Mouse (Mus musculus) R1 (cell line): ENCODE measurements around the gene Itga8.

Experiments used
- DNase-seq: peaks from one replicate; pipeline ENCODE4 v3.0.0-alpha.2; 2018; ENCODE audit warnings: low read depth, low spot score

Itga8 gene

GRCm38 (mm10) chr2:12301431-12302170 is at the start of gene Itga8:
Gene Itga8, minus strand, starts transcription at chr2:12301922.
- peak; percentile 78 for DNase-seq

DNA sequence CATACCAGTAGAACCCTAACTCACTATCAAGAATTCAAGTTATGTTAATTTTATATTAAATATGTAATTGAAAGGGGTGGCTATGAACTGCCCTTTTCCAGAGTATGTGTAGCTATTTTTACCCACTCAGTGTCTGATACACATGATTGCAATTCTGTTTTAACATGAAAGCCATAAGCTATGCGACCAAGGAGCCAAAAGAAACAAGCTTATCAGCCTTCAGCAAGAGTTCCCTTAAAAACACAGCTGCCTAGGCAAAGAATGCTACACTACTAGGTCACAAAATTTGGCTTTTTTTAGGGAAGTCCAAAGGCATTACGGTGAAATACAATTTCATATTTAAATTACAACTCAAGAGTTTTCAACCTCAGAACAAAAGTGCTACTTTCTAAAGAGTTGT is 47.2 kb upstream of the Itga8 start:
- no peak for DNase-seq

GRCm38 (mm10) chr2:12331962-12332361 is 30.2 kb upstream of the Itga8 start:
- DNase-seq: no peak

GRCm38 (mm10) chr2:12329620-12330019 is 27.9 kb upstream of the Itga8 start:
- DNase-seq: no peak

GRCm38 (mm10) chr2:12329068-12329407 is 27.3 kb upstream of the Itga8 start:
- DNase-seq: no peak

- DNase-seq: no peak
Observed at GRCm38 (mm10) chr2:12328355-12329067, 26.8 kb upstream of the Itga8 start.

GRCm38 (mm10) chr2:12327691-12328354 is 26.1 kb upstream of the Itga8 start:
- peak; percentile 6 for DNase-seq

GRCm38 (mm10) chr2:12327216-12327615 is 25.5 kb upstream of the Itga8 start:
- peak; percentile 72 for DNase-seq

DNA sequence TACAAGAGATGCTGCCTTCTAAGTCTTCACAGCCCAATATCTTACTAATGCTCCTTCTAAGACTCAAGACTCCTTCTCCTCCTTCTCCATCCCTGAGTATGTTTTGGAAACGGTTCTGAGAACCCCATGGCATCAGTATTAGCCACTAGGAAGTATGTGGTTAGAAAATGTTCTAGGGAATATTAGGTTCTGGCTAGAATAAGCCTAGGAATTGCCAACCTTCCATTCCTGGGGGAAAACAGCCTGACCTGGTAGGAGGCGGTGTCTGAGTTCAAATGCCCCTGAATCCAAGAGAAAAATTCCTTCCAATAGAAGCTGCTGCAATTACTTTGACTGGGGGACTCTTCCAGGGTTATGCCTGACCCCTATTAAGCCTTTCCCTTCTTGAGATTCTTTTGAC is 24.1 kb upstream of the Itga8 start:
- DNase-seq: no peak

DNA sequence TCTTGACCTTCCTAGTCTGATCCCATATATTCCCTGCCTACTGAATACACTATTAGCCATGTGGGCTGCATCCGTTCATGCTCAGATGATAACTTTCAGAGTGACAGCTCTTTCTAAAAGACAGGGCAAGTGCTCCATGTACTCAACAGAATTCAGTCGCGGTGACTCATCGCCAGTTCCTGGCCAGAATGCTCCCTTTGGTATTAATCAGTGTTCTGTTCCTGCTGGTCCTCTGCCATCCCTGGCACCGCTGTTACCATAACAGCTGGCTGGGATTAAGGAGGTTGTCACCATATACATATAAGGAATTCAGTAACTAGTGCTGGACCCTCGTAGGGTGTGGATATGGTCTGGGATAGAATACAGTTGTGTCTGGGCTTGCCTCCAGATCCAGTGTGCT is 23.7 kb upstream of the Itga8 start:
- no peak for DNase-seq

DNA sequence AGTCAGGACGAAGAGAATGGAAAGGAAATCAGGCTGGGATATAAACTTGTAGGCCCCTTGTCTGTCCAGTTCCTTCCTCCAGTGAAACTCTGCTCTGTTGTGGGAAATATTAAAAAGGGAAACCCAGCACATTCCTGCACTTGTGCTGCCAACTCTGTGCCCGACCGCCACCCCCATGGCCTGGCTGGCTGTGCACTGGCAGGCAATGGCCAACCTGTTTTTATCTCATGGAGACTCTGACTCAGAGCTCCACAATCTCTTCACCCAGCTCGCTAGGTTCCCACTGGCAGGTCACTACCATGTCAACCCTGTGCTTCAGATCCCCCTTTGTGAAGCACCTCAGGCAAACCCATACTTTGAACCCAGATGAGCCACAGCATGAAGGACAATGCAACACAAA is 19.2 kb upstream of the Itga8 start:
- no peak for DNase-seq

GRCm38 (mm10) chr2:12318715-12319114 is 17.0 kb upstream of the Itga8 start:
- DNase-seq: no peak

GRCm38 (mm10) chr2:12318036-12318435 is 16.3 kb upstream of the Itga8 start:
- no peak for DNase-seq

GRCm38 (mm10) chr2:12317343-12317742 is 15.6 kb upstream of the Itga8 start:
- DNase-seq: no peak

GRCm38 (mm10) chr2:12316361-12316760 is 14.6 kb upstream of the Itga8 start:
- peak; percentile 15 for DNase-seq

- DNase-seq: no peak
Observed at GRCm38 (mm10) chr2:12314028-12314427, 12.3 kb upstream of the Itga8 start.

DNA sequence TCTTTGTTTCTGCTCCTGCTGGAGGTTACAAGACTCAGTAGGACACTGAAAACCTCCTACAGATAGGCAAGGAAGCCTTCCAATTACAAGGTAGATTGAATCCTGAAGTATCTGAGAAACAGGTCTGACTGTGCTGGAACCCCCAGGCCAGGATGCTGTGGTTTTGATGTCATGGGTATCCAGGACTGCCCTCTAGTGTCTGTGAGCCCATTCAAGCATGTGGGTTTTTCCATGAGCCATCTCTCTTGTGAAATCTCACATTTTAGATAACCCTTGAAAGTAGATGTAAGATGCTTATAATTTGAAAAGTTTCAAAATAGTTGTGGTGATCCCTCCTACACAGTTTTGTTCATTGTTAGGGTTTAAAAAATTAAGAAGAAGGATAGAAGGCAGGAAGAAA is 6.7 kb upstream of the Itga8 start:
- DNase-seq: peak; percentile 11

DNA sequence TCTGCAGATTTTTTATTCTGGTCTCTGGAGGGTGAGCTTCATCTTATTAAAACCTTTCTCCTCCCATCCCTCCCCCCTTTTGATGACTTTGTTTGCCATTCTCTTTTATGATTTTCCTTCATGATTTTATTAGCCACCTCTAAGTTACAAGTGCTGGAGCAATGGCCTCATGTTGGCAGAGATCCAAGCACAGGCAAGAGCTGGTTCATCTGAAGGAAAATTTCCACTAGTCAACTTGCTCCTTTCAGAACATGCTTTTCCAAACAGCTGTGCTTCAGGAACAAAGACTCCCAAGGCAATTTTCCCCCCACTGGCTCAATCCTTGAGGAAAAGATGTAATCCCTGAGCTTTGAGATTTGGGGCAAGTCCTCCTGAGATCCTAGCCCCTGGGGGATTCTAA is 5.6 kb upstream of the Itga8 start:
- DNase-seq: no peak

GRCm38 (mm10) chr2:12305064-12305650 is 3.4 kb upstream of the Itga8 start:
- no peak for DNase-seq

DNA sequence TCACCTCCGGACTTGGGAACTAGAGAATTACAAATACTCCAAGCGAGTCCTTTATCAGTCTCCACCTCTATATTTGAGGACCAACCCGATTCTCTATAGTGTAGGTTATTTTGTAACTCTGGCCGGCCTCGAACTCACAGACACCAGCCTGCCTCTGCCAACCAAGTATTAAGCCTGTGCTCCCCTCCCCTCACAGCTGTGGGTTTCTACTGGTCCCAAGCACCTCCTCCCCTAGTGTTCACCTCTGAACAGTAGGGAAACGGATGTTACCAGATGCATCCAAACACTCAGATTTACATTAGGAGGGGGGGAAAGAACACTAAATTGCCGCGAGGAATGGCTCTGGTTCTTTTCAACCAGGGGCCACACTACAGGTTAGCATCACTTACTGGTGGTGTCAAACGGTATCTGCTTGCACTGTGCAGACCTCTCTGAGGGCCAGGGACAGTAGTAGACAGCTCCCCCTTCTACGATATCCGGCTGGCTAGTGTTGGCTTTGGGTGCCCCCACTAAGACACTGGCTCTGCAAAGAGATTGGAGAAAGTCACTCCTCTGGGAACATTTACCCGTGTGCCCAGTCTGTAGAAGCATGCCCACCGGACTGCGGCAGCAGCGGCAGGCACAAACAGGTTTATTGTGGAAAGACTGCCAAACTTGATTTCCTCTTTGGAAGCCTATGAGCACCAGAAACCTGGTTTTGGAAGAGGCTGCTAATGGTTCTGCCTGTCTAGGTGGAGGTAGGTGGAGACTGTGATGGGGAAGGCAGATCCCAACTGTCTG is 1.1 kb downstream of the Itga8 start:
- peak; percentile 21 for DNase-seq

DNA sequence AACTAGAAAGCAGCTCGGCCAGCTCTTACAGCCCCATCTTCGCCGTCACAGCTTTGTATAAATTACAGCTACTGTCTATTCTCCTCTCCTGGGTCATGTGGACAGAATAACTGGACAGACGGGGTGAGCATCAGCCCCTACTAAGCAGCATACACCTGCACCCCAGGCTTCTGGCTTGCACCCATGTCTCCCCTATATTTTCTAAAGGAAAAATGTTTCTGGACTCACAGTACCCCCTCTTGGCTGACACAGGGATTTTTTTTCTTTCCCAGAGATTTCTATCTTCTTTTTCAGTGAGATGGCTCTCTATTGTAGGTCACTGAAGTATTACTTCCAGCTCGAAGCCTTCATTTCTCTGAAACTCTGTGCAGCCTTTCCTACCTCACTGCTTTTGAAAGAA is 4.4 kb downstream of the Itga8 start:
- no peak for DNase-seq

DNA sequence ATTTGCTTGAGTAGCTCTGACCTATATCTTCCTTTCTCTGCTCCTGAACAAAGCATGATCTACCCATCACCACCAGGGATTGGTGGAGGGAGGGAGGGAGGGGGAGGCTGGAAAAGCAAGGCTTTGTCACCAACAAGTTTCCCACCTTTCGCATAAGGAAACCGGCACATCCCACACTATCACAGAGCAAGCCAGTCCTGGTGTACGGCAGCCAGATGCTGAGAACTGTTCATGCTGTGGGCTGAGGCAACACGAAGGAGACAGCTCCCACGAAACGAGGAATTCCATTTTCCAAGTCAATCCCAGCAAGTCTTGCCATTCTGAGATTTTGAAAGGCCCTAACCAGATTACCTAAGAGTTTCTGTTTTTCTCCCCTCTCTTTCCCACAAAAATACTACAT is 6.6 kb downstream of the Itga8 start:
- no peak for DNase-seq
